Mouse (Mus musculus): ENCODE data around the gene Ror1. TPM values are rescaled to one million over a fixed set of nuclear protein-coding genes. Genes with fewer than 3 reads are reported as not detected.

Gene Ror1
- polyA plus RNA-seq, 3 experiments from 2014 or later: not detected

- no peak for ATAC-seq
Observed at GRCm38 (mm10) chr4:100393374-100394061, 297.9 kb downstream of the Ror1 start.

DNA sequence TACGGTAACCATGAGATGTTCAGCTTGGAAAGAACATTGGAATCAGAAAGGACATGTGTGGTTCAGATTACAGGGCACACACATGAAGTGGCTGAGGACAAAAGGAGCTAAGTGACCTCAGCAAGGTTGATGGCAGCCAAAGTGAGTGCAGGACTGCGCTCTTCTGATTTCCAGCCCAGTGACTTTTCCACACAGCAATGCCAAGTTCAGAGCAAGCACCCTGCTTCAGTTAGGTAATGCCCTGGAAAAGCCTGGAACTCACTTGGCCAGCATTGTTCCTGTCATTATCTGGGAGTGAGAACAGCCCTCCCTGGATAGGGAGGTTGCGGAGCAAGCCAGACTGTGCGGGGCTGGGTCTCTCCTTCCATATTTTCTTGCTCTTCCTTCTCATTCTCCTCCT lies 299.8 kb downstream of the Ror1 start:
- ATAC-seq: no peak

DNA sequence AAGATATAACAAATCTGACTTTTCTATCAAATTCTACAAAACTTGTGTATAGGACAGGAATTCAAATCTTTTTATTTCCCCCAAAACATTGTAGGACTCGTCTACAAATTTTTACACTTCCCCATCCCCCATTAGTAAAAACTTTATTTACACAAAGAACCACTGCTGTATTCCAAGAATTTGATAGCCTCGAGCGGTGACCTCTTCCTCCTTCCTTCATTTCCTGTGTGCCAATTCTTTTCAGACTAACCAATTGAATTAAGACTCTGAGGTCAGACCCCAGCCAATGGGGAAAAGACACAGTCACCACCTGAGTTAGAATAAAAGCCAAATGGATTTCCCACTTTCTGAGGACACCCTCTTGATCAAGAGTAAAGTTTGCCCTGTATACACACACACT lies 302.5 kb downstream of the Ror1 start:
- no peak for ATAC-seq

GRCm38 (mm10) chr4:100401078-100401477 lies 305.5 kb downstream of the Ror1 start:
- ATAC-seq: no peak

DNA sequence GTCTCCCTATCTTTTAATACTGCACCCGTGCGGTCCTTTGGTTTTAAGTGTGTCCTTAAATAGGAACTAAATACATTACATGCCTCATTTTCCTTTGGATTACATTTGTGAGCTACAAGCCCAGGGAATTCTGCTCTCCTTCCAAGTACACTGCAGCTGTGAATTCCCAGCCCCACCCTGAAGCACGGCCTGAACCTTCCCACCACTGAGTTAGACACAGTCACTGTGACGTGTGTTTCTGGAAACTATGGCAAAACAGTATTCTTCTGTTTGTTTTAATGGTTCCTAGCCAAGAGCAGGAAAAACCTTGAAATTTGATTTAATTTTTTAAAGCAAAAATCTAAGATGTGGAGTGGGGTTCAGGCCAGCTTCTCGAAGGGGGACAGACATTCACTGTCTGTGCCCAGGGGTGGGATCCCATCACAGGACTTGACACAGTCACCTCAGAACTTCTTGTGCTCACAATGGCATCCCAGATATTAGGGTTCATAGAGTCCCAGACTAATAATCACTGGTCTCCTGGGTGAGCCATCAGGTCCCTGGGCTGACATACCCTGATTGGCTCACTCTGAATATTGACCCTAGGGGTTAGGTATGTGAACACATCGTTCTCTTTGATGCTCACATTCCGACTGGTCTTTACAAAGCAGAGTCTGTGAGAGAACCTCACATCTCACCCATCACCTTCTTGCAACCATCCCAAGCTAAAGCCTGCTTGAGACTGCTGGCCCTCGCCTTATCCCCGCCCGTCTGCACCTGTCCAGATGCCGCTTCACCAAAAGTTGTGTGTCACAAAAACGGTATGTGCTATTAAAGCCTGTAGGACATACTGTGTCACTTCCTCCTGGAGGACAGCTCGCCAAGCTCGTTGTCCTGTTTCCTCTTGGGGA lies 306.2 kb downstream of the Ror1 start:
- ATAC-seq: no peak

GRCm38 (mm10) chr4:100407261-100407874 lies 311.8 kb downstream of the Ror1 start:
- no peak for ATAC-seq

DNA sequence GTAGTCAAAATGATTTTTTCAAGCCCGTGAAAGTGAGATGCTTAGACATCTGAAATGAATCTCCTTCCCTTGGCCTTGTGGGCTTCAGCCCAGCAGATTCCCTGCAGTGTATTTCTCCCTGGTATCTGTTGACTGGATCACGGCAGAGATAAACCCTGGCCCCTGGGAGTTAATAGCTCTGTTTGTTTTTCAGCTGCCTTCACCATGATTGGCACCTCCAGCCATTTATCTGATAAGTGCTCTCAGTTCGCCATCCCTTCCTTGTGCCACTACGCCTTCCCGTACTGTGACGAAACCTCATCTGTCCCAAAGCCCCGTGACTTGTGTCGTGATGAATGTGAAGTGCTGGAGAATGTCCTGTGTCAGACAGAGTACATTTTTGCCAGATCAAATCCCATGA lies 313.9 kb downstream of the Ror1 start:
- ATAC-seq: no peak

GRCm38 (mm10) chr4:100411841-100412539 lies 316.4 kb downstream of the Ror1 start:
- no peak for ATAC-seq

DNA sequence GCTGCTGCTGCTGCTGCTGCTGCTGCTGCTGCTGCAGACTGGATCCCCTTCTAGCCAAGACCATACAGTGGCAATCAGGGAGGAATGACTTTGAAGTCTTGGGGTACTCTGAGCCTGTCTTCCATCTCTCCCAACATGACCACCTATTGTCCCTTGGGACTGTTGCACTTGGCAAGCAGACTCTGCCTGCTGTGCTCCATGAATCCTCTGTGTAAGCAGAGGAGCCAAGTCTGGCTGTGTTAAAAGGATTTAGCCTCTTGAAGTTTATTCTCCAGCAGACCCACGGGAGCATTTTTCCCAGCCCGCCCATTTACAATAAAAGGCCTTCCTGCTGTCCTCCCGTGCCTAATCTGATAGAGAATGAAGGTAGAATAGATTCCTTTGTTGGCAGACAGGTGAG lies 327.2 kb downstream of the Ror1 start:
- no peak for ATAC-seq

GRCm38 (mm10) chr4:100426101-100426500 lies 330.5 kb downstream of the Ror1 start:
- ATAC-seq: no peak

DNA sequence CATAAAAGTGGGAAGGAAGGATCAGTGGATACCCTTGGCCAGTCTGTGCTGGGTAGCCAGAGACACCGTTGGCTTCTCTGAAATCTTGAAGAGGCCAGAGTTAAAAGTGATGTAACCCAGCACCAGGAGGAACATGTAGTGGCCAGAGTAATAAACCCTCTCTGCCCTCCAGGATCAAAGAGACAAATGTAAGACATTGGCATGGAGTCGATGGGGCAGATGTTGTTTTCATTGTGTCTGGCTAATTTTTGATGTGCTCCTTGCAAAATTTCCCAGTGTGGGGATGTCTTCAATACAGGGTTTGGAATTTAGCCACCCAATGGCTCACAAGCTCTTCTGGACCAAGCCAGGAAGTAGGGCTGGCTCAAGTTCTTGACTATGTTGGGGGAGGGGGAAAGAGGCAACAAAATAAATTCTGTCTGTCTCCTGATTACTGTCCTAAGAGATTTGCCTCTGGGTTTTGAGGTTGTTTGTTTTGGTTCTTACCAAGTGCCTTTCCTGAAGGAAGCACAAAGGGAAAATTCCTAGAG lies 333.8 kb downstream of the Ror1 start:
- no peak for ATAC-seq

DNA sequence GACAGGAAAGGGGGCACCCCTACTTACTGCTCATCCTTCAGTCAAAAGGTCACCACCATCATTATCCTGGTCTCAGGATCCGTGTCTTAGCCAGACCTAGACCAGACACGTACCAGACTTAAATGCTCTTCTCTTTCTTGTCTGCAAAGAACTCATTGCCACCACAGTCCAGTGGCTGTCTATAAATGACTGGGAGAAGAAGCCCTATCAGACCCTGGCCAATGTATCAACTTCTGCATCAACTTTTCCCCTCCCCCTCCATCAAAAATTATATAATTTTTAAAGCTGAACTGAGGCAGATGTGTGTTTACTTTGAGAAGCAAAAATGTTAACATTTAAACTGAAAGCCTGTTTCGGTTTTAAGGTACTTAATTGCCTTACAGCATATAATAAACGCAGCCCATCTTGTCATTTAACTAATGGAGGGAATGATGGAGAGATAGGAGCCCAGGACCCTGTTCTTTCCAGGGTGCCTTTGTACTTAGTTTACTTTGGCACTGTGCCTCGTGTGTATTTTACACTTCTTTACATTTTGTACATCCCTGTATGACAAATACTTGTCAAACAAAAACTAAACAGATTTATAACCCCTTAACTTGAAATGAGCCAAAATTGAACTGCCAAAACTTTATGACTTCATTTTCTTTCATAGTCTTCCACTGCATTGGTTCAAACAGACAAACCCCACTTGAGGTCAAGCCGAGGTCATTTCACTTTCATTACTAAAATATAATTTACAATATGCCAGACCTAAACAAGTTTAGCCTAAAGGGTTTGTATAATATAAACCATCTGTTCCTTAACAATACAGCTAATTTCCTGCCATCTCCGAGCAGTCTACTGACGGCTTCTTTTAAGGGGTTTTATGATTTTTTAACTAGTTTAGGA lies 339.9 kb downstream of the Ror1 start:
- no peak for ATAC-seq

- ATAC-seq: no peak
Observed at GRCm38 (mm10) chr4:100436169-100436547, 340.6 kb downstream of the Ror1 start.

DNA sequence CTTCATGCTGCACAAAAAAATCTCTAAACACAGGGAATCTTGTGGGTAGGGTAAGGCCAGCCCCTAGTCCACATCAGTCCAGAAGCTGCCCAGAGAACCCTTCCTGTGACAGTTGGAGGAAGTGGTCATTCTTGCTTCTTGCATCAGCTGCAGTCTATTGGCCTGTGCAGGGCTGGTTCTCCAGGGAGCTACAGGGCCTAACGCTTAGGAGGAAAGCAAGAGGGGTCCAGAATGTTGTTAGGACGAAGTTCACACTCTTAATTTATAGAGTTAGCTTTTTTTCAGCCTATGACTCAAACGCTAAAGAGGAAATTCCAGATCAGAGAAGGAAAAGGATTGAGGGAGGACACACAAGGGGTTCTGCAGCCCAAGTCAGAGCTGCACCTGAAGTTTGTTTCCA lies 351.3 kb downstream of the Ror1 start:
- no peak for ATAC-seq

DNA sequence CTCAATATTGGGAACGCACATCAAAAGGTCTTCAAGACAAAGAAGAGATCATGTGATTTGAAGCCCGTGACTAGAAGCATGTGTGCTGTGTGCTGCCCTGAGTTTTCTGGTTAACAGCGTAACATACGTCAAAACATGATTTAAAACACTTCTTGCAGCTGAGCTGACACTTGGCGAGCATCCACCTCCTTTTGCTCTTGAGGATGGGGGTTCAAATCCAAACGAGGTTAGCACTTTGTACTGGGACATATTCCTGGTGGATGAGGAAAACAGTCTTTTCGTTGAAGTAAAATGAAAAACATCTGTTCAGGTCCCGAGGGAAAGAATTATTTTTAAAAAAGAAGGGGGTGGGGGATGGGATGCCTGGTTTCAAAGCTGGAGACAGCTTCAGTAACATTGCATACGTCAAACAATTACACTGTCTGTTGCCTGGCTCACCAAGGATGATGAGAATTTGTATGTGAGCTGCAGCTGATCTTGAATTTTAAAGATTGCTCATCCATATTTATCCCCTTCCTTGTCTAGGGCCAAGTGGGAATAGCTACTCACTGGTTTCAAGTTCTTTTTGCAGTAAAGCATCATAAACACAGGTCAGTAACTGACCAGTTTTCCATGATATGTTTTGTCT lies 367.0 kb downstream of the Ror1 start:
- no peak for ATAC-seq

GRCm38 (mm10) chr4:100478592-100479321 lies 383.2 kb downstream of the Ror1 start, which contains the start of gene Ube2u:
TSS of gene Ube2u (plus strand) at chr4:100478849.
- ATAC-seq: no peak

GRCm38 (mm10) chr4:100488447-100488846 lies 392.9 kb downstream of the Ror1 start:
- ATAC-seq: no peak

All from inflammation-experienced regulatory T-cells, adult 6 months (primary cell).